Mouse (Mus musculus): ENCODE results near the gene Itpk1.

- TF ChIP-seq CTCF (IDR thresholded peaks at IDR 0.05; ENCODE audit: borderline replicate concordance, extremely low read depth, insufficient read depth, insufficient read length) (no peak), POLR2A (IDR thresholded peaks at IDR 0.05; ENCODE audit: borderline replicate concordance, extremely low read depth, insufficient read depth, insufficient read length, poor library complexity, severe bottlenecking) (no peak)
Measured at GRCm38 (mm10) chr12:102573036-102573435, 131.7 kb downstream of the Itpk1 start.
